Mouse (Mus musculus) CH12.LX (cell line): ENCODE results near the gene Asb10. TPM values are rescaled to one million over a fixed set of nuclear protein-coding genes. Genes with fewer than 3 reads are reported as not detected.

Source experiments
- DNase-seq: peaks from one replicate; pipeline ENCODE4 v3.0.0-alpha.2; 2013; ENCODE audit errors: extremely low read depth
- H3K27ac ChIP-seq: 2 replicates; pipeline ENCODE4 v1.5.1; 2012; ENCODE audit warnings: low read depth, mild to moderate bottlenecking, control low read depth, moderate library complexity; ENCODE audit not compliant: insufficient read depth
- H3K27me3 ChIP-seq: replicated peaks from 2 replicates; pipeline ENCODE3; 2012; ENCODE audit warnings: inconsistent platforms
- H3K36me3 ChIP-seq, 2 experiments: replicated peaks in 1 of 2; 2 replicates each; pipeline versions ENCODE3 to v1.6.1; 2012; ENCODE audit warnings: inconsistent platforms in 1 of 2, low read length in 1 of 2, mild to moderate bottlenecking in 1 of 2, mixed read lengths in 1 of 2, moderate library complexity in 1 of 2; ENCODE audit not compliant: control insufficient read depth in 1 of 2, insufficient read depth in 1 of 2
- H3K4me1 ChIP-seq, 2 experiments: 2 replicates each; pipeline ENCODE4 v1.6.1; 2012; ENCODE audit warnings: inconsistent platforms in 1 of 2, moderate library complexity in 1 of 2; ENCODE audit not compliant: insufficient read depth in 2 of 2, control insufficient read depth in 1 of 2
- H3K4me2 ChIP-seq: 2 replicates; pipeline ENCODE4 v1.6.1; 2012; ENCODE audit warnings: low read depth, mild to moderate bottlenecking, control low read depth; ENCODE audit not compliant: poor library complexity, insufficient read depth, severe bottlenecking
- H3K4me3 ChIP-seq, 3 experiments: fragments of 150-350 bp in 1 of 3; sonication (generic) in 1 of 3; replicated peaks in 1 of 3; 2 replicates each; pipeline versions ENCODE3 to v1.5.1; 2011 to 2012; ENCODE audit warnings: low read depth in 2 of 3, low read length in 2 of 3, mild to moderate bottlenecking in 2 of 3, moderate library complexity in 2 of 3, control low read depth in 1 of 3, improper control_type of control experiment in 1 of 3, inconsistent platforms in 1 of 3, mixed read lengths in 1 of 3; ENCODE audit not compliant: poor library complexity in 1 of 3
- H3K79me2 ChIP-seq: replicated peaks from 2 replicates; pipeline ENCODE4 v1.6.1; 2012; ENCODE audit warnings: mild to moderate bottlenecking, moderate library complexity; ENCODE audit not compliant: control insufficient read depth, poor library complexity, insufficient read depth, severe bottlenecking; ENCODE audit errors: extremely low read depth
- H3K9ac ChIP-seq: 2 replicates; pipeline ENCODE4 v1.6.1; 2012; ENCODE audit warnings: low read depth, mild to moderate bottlenecking, control low read depth, moderate library complexity; ENCODE audit not compliant: insufficient read depth
- H3K9me3 ChIP-seq: replicated peaks from 2 replicates; pipeline ENCODE3; 2012; ENCODE audit warnings: low read length, inconsistent platforms, mixed read lengths
- CHD2 ChIP-seq: IDR thresholded peaks from 2 replicates; pipeline ENCODE4 v1.6.1; 2011; ENCODE audit warnings: low read length, improper control_type of control experiment
- ELF1 ChIP-seq: IDR thresholded peaks from 2 replicates; pipeline ENCODE4 v1.6.1; 2014; ENCODE audit warnings: low read depth, mild to moderate bottlenecking, inconsistent platforms, low read length, improper control_type of control experiment
- EP300 ChIP-seq: IDR thresholded peaks from 2 replicates; pipeline ENCODE4 v1.6.1; 2011; ENCODE audit warnings: low read length, improper control_type of control experiment
- ETS1 ChIP-seq: conservative IDR thresholded peaks from 2 replicates; pipeline ENCODE4 v1.6.1; 2012; ENCODE audit warnings: low read depth, mild to moderate bottlenecking, inconsistent platforms, low read length, improper control_type of control experiment, moderate library complexity
- MAFK ChIP-seq: IDR thresholded peaks from 2 replicates; pipeline ENCODE4 v1.6.1; 2011; ENCODE audit warnings: low read length, improper control_type of control experiment; ENCODE audit not compliant: insufficient replicate concordance
- MAZ ChIP-seq: IDR thresholded peaks from 2 replicates; pipeline ENCODE4 v1.6.1; 2012; ENCODE audit warnings: low read depth, mild to moderate bottlenecking, inconsistent platforms, low read length, improper control_type of control experiment, moderate library complexity
- MEF2A ChIP-seq: IDR thresholded peaks from 2 replicates; pipeline ENCODE4 v1.6.1; 2014; ENCODE audit warnings: low read depth, mild to moderate bottlenecking, inconsistent platforms, low read length, improper control_type of control experiment, borderline replicate concordance
- MXI1 ChIP-seq: IDR thresholded peaks from 2 replicates; pipeline ENCODE4 v1.6.1; 2011; ENCODE audit warnings: mild to moderate bottlenecking, low read depth, low read length, improper control_type of control experiment
- NRF1 ChIP-seq: IDR thresholded peaks from 2 replicates; pipeline ENCODE4 v1.6.1; 2014; ENCODE audit warnings: low read depth, mild to moderate bottlenecking, inconsistent platforms, low read length, improper control_type of control experiment, moderate library complexity
- PAX5 ChIP-seq: IDR thresholded peaks from 2 replicates; pipeline ENCODE4 v1.6.1; 2012; ENCODE audit warnings: low read length, inconsistent platforms, mixed read lengths
- POLR2A ChIP-seq: IDR thresholded peaks from 2 replicates; pipeline ENCODE4 v1.6.1; 2011; ENCODE audit warnings: low read depth, mild to moderate bottlenecking, improper control_type of control experiment, low read length
- SIN3A ChIP-seq: IDR thresholded peaks from 2 replicates; pipeline ENCODE4 v1.6.1; 2012; ENCODE audit warnings: low read length, improper control_type of control experiment, inconsistent platforms
- SMC3 ChIP-seq: IDR thresholded peaks from 2 replicates; pipeline ENCODE4 v1.6.1; 2011; ENCODE audit warnings: low read depth, low read length, improper control_type of control experiment
- TBP ChIP-seq: conservative IDR thresholded peaks from 2 replicates; pipeline ENCODE4 v1.6.1; 2011; ENCODE audit warnings: low read depth, low read length, improper control_type of control experiment
- TCF12 ChIP-seq: IDR thresholded peaks from 2 replicates; pipeline ENCODE4 v1.6.1; 2014; ENCODE audit warnings: low read depth, mild to moderate bottlenecking, inconsistent platforms, low read length, improper control_type of control experiment
- USF1 ChIP-seq: IDR thresholded peaks from 2 replicates; pipeline ENCODE4 v1.6.1; 2014; ENCODE audit warnings: low read depth, mild to moderate bottlenecking, inconsistent platforms, low read length, improper control_type of control experiment
- USF2 ChIP-seq: conservative IDR thresholded peaks from 2 replicates; pipeline ENCODE4 v1.6.1; 2011; ENCODE audit warnings: low read depth, low read length, improper control_type of control experiment
- ZMIZ1 ChIP-seq: IDR thresholded peaks from 2 replicates; pipeline ENCODE4 v1.6.1; 2012; ENCODE audit warnings: low read depth, mild to moderate bottlenecking, inconsistent platforms, low read length, improper control_type of control experiment
- ZNF384 ChIP-seq: IDR thresholded peaks from 2 replicates; pipeline ENCODE4 v1.6.1; 2012; ENCODE audit warnings: low read depth, low read length, improper control_type of control experiment, inconsistent platforms
- dilution Hi-C: fragments of 300-500 bp; cut with MboI; formaldehyde crosslinking; loops from 2 replicates; pipeline ENCODE4 v1.14.3; 2020; ENCODE audit warnings: low sequenced_read_pairs; ENCODE audit not compliant: extremely low pct_unique_long_range_greater_than_20kb, extremely low pct_ligation_motif_present
- in situ Hi-C: fragments of 300-500 bp; cut with MboI; formaldehyde crosslinking; loops from 3 replicates; pipeline ENCODE4 v1.14.3; 2019; ENCODE audit warnings: low sequenced_read_pairs, low pct_ligation_motif_present, low pct_unique_long_range_greater_than_20kb, mixed read lengths
- polyA plus RNA-seq: library from polyadenylated mRNA; unstranded; fragments of >175 nt; gene quantifications from 2 replicates; pipeline ENCODE4 v1.2.1, GENCODE M21; 2012; ENCODE audit warnings: low read depth; ENCODE audit not compliant: insufficient read length
- total RNA-seq, 2 experiments: library from RNA; depleted of rRNA; stranded (reverse); fragments of 300-350 nt in 1 of 2; fragments of >200 nt in 1 of 2; gene quantifications; 2 replicates each; pipeline ENCODE4 v1.2.3; 2012 to 2014

Asb10 gene
- total and polyA plus RNA-seq, 3 experiments, result not detected

GRCm38 (mm10) chr5:24541144-24541569 is 379 bp upstream of the Asb10 start:
- 0 out of 2 replicates have a peak overlapping the region, but pooled peaks have one; percentile 0 for H3K4me2 ChIP-seq
- H3K27ac ChIP-seq, result no peak overlapping the region
- H3K27me3 ChIP-seq, result peaks cover 53% of the 10 kb centered on the region
- no peaks in the 10 kb centered on the region for H3K79me2 ChIP-seq
- peaks cover 7 to 9% of the 10 kb centered on the region in 2 experiments for H3K4me1 ChIP-seq
- in situ Hi-C loops (no loop called here), dilution Hi-C loops (no loop called here)
- H3K9ac ChIP-seq, result no peak overlapping the region
- no peaks in the 10 kb centered on the region for H3K9me3 ChIP-seq
- H3K4me3 ChIP-seq, result no peak overlapping the region
- H3K36me3 ChIP-seq, result no peaks in the 10 kb centered on the region
- no peak for DNase-seq
- TF ChIP-seq TCF12, result no peak
- TF ChIP-seq PAX5, result no peak
- no peak for TF ChIP-seq ELF1
- TF ChIP-seq SIN3A, result no peak
- no peak for TF ChIP-seq MEF2A
- no peak for TF ChIP-seq MXI1
- TF ChIP-seq ZMIZ1, result no peak
- no peak for TF ChIP-seq MAFK
- no peak for TF ChIP-seq CHD2

- dilution Hi-C loops (no loop called here), in situ Hi-C loops (loop anchor here (10.0 kb wide), 1 partner anchor 115 kb away; no protein-coding TSS in a partner anchor)
- H3K9ac ChIP-seq, result no peak overlapping the region
- H3K4me2 ChIP-seq, result no peak overlapping the region
- no peak overlapping the region for H3K4me3 ChIP-seq
- H3K79me2 ChIP-seq, result no peaks in the 10 kb centered on the region
- H3K27me3 ChIP-seq, result peaks cover 48% of the 10 kb centered on the region
- peaks cover 7 to 9% of the 10 kb centered on the region in 2 experiments for H3K4me1 ChIP-seq
- no peak overlapping the region for H3K27ac ChIP-seq
- TF ChIP-seq POLR2A, result no peak
- TF ChIP-seq ELF1, result no peak
- no peak for TF ChIP-seq EP300
- no peak for TF ChIP-seq TCF12
- no peak for TF ChIP-seq ZMIZ1
- no peak for TF ChIP-seq USF1
- no peak for TF ChIP-seq MAFK
- TF ChIP-seq SIN3A, result no peak
- TF ChIP-seq USF2, result no peak
- TF ChIP-seq SMC3, result no peak
- no peak for TF ChIP-seq MXI1
- no peak for TF ChIP-seq TBP
- no peak for TF ChIP-seq ETS1
- no peak for TF ChIP-seq ZNF384
- no peak for TF ChIP-seq NRF1
- TF ChIP-seq MAZ, result no peak
- no peaks in the 10 kb centered on the region for H3K36me3 ChIP-seq
- no peak for DNase-seq
- H3K9me3 ChIP-seq, result no peaks in the 10 kb centered on the region
Measured at GRCm38 (mm10) chr5:24539571-24540296, 1.0 kb downstream of the Asb10 start.
